Mouse (Mus musculus) gastrocnemius, postnatal 36 days (tissue): ENCODE results near the gene Zfp523. TPM values are rescaled to one million over a fixed set of nuclear protein-coding genes. Genes with fewer than 3 reads are reported as not detected.

ENCODE experiments used
- DNase-seq, 2 experiments: peaks; one replicate each; pipeline ENCODE4 v3.0.0; 2022
- intact Hi-C: fragments of 180-260 bp; cut with DNase I; formaldehyde crosslinking; loops from one replicate; pipeline ENCODE4 v1.15.1; 2025
- total RNA-seq, 2 experiments: library from RNA; stranded (reverse); gene quantifications; 2 replicates each; pipeline ENCODE4 v1.2.3; 2021

The Zfp523 gene
- total RNA-seq, 2 experiments from 2014 or later = 12.4 to 16.7 TPM

DNA sequence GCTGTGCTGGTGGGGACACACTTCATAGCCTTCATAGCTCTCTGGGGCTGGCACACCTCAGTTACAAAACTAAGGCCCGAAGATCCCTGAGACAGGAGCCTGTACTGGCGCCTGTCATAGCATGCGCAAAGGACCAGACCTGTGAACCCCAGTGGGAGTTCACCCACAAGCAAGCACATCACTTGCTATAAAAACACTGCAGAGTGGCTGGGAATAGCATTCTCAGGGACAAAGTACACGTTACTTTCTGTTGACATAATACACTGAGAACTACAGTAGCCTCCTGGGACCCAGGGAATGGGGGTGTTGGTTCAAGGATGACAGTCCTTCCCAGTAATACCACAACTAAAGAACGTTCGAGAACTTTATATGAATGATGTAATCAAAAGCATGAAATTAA lies 23.8 kb upstream of the Zfp523 start:
- DNase-seq = no peak
- intact Hi-C loops = no loop called here

- intact Hi-C loops = no loop called here
These were observed 22.0 kb upstream of the Zfp523 start for GRCm38 (mm10) chr17:28154970-28155369.

DNA sequence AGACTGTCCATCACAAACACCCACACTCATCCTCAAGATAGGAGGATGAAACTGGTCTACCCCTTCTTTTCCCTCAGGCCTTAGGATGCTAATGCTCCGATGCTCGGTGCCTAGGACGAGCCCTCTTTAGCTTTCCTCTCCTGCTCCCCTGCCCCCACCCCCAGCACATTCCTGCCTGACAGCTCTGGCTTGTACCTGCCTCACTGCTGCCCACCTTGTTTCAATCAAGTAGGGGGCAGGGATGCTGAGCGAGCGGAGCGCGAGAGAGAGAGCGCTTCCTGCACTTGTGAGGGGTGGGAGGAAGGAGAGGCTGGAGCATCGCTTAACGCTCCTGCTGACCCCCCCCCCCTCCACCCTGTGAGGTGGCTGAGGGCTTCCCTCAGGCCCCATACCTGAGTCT lies 16.6 kb upstream of the Zfp523 start:
- intact Hi-C loops = loop anchor here (5.0 kb wide), 1 partner anchor 173 kb away; no protein-coding TSS in a partner anchor
- no peak for DNase-seq

More at GRCm38 (mm10) chr17:28154970-28155369, 22.0 kb upstream of the Zfp523 start:
- DNase-seq = no peak

DNA sequence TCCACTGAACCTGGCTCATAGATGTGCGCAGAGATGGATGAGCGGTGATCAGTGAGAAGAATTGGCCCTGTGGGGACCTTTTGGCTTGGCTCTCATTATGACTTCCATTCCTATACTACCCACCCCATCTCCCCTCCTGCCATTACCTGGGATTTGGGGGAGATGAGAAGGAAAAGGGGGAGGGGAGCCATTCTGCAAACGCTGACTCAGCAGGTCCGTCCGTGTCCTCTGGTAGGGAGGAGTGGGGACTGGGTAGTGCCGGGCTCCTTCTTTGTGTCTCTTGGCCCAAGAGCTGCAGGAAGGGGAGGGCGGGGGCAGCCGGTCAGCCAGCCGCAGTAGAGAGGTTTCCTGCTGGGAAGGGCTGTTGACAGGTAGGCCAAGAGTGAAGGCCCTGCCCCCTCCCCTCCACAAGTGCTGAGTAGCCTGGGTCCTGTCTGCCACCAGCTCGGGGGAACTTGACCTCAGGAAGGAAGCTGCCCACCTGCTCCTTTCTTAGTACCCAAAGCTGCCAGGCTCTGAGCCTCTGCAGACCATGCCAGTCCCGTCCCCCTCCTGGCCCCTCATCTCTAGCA lies 15.5 kb upstream of the Zfp523 start:
- no peak for DNase-seq

GRCm38 (mm10) chr17:28163666-28164065 lies 13.3 kb upstream of the Zfp523 start:
- DNase-seq = peak; percentile 65 to 73
- intact Hi-C loops = loop anchor here (2.0 to 5.0 kb wide), 2 partner anchors 79 to 176 kb away; no protein-coding TSS in a partner anchor

More for the DNA sequence above, 15.5 kb upstream of the Zfp523 start:
- intact Hi-C loops = loop anchor here (5.0 kb wide), 1 partner anchor 174 kb away; no protein-coding TSS in a partner anchor

- intact Hi-C loops = no loop called here
- no peak for DNase-seq
These were observed 6.2 kb upstream of the Zfp523 start for GRCm38 (mm10) chr17:28170460-28171305.

DNA sequence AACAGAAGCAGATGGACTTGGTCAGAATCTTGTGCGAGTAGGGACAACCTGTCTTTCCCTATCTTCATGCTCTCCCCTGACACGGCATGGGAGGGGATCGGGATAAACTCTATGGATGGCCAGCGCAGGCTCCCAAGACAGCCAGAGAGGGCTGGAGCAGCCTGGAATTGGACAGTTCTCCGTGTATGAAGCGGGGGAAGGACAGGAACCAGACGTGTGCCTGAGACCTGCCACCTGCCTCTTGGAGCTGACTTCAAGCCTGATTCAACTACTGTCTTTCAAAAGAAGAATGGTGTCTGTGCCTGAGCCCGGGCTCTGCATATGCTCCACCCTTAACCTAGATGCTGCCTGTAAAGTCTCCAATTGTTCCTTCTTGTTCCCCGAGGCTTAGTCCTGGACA lies 4.2 kb upstream of the Zfp523 start:
- intact Hi-C loops = no loop called here
- DNase-seq = no peak

DNA sequence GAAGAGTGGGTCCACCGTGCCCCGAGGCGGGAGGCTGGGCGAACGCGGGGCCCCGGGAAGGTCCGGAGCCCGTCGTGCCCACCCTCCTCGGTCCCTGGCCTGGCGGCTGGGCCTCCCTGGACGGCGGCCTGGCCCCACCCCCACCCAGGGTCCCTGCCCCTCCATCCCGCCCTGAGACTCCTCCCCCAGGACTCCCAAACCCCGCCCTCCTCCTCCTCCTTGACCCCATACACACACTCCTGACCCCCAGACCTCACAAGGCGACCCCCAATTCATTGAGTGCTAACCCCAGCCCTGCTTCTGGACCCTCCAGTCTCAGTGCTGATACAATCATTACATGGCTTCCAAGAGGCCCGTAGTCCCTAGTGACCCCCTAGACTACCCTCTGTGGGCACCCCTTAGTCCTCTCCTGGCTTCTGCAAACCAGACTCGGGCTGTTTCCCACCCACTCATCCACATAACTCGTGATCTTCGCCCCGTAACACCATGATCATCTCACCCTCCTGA lies 664 bp downstream of the Zfp523 start:
- intact Hi-C loops = no loop called here
- no peak for DNase-seq

DNA sequence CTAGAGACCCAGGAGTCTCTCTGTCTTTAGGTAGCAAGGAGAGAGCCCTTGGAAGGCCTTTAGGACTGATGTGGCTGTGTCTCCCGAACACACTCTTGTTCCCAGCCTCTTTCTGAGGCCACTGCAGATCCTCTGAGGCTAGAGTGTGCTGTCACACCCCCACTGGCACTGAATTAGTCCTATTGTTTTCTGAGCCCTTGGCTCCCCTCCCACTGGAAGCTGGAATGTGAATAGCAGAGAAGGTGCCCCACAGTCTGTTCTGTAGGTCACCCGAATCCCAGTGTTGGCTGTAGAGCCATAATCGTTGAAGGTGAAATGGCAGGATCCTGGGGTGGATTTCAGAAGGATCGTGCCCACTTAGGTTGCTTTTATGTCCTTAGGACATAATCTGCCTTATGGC lies 3.4 kb downstream of the Zfp523 start:
- DNase-seq = no peak
- intact Hi-C loops = no loop called here

- no peak for DNase-seq
- intact Hi-C loops = no loop called here
These were observed 4.0 kb downstream of the Zfp523 start for GRCm38 (mm10) chr17:28180783-28181544.

- intact Hi-C loops = no loop called here
- no peak for DNase-seq
These were observed 8.2 kb downstream of the Zfp523 start for GRCm38 (mm10) chr17:28184971-28185638.

DNA sequence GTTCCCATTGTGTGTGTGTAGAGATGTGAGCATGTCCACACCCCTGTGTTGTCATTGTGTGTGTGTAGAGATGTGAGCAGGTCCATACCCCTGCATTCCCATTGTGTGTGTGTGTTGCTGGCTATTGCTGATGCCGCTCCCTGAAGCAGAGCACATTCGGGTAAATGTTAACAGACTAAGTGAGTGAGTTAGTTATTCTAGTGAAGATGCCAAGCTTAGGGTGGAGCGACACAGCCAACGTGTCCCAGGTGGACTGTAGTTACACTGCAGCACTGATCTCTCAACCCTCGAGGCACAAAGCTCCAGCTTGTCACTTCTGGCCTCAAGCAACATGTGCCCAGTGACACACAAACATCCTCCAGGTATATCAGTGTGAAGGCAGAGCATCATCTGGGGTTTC lies 11.4 kb downstream of the Zfp523 start:
- intact Hi-C loops = no loop called here
- no peak for DNase-seq

DNA sequence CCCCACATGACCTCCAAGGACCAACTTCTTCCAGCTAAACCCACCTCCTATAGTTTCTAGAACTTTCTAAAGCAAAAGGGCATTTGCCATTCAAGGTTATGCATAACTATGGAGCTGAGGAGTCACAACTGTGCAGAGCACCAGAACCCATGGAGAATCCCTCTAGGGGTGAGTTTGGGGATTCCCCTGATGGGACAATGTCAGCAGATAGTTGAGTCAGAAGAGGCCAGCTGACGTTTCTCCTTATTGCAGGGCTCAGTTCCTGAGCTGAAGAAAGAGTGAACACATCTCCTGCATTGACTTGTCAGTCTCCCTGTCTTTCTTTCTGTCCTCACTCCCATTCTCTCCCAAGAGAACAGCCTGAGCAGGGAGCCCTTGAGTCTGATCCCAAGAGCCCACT lies 15.8 kb downstream of the Zfp523 start:
- intact Hi-C loops = no loop called here
- no peak for DNase-seq

- no peak for DNase-seq
- intact Hi-C loops = no loop called here
These were observed 16.6 kb downstream of the Zfp523 start for GRCm38 (mm10) chr17:28193559-28193958.

- intact Hi-C loops = no loop called here
- DNase-seq = no peak
These were observed 18.1 kb downstream of the Zfp523 start for GRCm38 (mm10) chr17:28195033-28195432.

GRCm38 (mm10) chr17:28197646-28198045 lies 20.7 kb downstream of the Zfp523 start:
- intact Hi-C loops = no loop called here
- no peak for DNase-seq

DNA sequence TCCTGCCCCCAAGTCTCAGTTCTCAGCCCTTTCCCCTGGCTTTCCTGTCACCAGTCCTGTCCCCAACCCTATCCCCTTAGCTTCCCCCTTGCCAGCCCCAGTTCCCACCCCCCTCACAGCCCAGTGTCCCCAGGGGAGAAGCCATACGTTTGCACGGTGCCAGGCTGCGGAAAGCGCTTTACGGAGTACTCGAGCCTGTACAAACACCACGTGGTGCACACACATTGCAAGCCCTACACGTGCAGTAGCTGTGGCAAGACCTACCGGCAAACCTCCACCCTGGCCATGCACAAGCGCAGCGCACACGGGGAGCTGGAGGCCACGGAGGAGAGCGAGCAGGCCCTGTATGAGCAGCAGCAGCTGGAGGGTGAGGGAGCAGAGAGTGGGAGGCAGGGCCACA lies 25.1 kb downstream of the Zfp523 start:
- DNase-seq = no peak
- intact Hi-C loops = no loop called here

DNA sequence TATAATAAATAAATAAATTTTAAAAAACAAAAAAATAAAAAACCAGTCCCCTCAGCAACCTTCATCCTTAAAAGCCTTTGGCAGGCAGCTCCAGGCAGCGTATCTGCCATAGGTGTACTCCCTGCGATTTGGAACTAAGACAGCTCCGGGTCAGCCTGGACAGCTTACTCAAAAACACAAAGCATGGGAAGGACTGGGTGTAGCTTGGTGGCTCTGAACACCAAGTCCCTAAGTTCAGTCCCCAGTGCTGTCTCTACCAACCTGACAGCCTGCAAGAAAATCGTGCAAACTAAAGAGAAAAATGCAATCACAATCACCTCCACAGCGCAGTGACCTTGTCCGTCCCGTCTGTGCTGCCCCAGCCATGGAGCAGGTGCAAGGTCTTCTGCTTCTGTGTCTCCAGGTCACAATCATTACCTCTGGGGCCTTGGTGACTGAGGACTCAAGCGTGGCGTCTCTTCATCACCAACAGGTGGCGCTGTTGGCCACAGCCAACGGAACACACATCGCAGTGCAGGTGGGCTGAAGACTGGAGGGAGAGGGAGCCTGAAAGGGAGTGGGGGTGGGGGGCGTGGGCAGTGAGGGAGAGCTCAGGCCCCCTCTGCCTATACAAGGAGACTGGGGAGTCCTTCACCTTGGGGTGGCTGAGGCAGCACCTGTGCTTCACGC lies 27.3 kb downstream of the Zfp523 start:
- intact Hi-C loops = no loop called here

GRCm38 (mm10) chr17:28205443-28205842 lies 28.5 kb downstream of the Zfp523 start:
- DNase-seq = no peak
- intact Hi-C loops = loop anchor here (5.0 kb wide), 1 partner anchor 162 kb away; the partner anchor contains the start of gene Tulp1

More for the DNA sequence above, 27.3 kb downstream of the Zfp523 start:
- peak in 1 of 2 experiments; percentile 38 for DNase-seq

DNA sequence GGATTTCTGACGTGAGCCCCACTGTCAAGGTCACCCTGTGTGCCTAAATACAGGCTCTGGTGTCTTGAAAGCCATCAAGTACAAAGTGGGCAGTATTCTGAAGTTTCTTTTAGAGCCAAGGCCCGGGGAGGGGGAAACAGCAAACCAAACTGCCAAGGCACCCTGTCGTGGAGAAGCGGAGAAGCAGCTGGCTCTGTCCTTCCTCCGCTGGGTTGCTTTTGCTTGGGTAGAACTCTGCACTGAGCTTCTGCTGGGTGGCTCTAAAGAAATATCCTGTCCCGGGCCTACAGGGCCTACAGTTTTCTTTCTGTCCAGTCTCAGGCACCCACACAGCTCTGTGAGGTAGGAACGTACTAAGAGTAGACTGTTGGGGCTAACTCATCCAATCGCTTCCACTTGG lies 30.2 kb downstream of the Zfp523 start:
- DNase-seq = no peak
- intact Hi-C loops = loop anchor here (5.0 kb wide), 1 partner anchor 160 kb away; the partner anchor contains the start of gene Tulp1
